Mouse (Mus musculus): ENCODE measurements around the gene Vstm2b.

Vstm2b gene

DNA sequence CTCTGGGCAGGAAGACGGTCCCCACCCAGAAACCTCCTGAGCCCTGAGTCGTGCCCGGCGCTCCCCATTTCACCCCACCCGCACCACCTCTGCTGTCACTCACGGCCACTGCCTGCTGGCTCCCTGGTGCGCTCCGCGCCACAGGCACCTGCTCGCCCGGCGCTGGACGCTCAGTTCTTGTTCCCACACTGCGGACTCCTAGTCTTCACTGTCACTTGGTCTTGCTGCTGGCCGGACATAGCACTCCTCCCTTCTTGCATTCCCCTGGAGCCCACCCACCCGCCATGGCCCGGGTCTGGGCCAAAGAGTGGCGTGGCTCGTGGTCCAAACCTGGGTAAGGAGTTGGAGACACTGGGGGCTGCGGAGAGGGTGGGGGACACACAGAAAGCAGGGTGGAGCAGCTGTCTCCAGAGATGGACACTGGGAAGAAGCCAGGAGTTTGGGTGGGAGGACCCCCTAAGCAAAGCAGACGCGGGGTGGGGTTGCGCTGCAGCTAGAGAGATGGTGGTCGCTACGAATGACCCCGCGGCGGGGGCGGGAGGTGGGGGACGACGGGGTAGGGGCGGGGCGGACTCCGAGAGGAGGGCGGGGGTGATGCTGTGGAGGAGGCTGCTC lies at the start of gene Vstm2b:
Gene Vstm2b, plus strand, starts transcription at position 233 of the 615 bp plus-strand sequence.
- ATAC-seq (ENCODE audit: low TSS enrichment): no peak

DNA sequence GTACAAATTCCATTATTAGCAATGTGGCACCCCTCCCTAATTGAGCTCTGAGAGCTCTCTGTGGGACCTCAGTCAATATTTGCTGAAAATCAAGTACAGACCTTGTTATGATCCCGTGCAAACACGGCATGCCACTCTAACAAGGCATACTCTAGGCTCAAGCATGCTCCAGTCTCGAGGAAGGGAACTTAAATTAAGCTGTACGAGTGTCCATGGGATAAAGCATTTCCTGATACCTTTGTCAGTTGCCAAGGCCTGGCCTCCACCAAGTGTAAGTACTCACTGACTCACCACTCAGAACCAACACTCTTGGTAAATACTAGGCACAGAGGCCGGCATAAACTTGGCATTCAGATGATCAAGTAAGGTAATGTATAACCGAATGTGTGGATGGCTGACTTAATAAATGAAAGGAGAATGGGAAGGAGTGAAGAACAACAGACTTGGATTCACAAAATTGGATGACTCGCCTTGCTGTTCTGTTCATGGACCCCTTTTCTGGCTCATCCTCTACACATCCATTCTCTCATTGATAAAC lies 42.0 kb upstream of the Vstm2b start:
- ATAC-seq (ENCODE audit: low TSS enrichment): no peak

DNA sequence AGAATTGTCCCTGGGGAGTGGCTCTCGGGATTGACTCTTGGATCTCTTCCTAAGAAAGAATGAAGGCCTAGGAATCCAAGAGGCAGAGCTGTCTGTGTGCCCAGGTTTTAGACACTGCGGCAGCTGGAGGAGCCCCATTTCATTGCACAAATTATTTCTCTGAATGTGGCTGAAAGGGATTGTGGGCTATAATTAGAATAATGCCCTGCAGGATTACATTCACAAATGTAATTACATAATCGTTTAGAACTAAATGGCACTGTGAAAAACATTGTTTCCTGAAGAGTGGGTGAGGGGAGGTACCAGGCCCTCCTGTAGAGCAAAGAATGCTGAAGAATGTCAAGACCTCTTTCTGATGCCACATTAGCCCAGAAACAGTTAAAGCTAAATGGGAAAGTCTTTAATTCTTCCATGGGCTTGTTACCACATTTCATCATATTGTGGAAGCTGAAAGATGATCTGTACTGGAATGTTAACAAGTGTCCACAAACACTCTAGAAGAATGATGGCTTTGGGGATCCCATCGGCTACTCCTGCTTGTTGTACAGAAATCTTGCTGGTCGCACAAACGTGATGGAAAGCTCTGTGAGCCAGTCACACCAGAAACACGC lies 24.6 kb upstream of the Vstm2b start:
- ATAC-seq (ENCODE audit: low TSS enrichment): no peak

DNA sequence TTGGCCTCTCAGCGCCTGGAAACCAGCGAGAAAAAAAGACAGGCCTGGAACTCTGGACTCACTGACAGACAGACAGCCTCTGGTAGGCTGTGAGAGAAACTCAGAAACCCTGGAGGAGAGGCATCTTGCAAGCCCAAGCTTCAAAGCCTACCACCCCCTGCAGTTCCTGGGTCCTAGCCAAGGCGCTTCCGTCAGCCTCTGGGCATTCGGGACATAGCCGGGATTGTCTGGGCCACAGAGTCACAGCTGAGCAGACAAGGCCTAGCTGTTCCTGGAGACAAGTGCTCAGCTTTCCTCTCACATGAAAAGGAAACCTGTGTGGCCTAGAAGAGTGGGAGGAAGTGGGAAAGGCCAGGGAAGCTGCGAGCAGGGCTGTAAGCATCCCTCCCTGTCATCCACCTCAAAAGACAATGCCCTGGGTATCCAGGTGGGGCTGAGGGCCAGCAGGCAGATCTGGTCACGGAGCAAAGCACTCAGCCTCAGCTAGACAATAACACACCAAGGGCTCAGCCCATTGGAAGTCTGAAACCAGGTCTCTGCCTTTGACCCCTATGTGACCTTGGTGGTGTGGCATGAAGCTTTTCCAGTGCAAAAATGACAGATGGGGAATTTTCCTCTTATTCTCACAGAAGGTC lies 13.2 kb upstream of the Vstm2b start:
- peak; percentile 78 for ATAC-seq (ENCODE audit: low TSS enrichment)

DNA sequence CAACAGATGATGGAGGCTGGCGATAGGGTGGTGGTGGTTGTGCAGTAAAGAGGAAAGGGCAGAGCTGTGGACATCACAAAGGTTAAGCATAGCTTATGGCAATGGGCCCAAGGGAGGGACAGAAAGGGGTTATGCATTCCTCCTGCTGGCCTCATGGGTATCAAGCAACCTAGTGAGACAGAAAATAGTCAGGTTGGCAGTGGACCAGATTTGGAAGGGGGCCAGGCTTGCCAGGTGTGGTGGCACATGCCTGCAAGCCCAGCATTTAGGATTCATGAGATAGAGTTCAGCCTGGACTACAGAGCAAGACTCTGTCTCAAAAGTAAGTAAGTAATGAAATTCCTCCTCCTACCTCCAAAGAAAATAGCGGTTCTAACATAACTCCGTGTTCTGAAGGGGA lies 9.8 kb upstream of the Vstm2b start:
- no peak for ATAC-seq (ENCODE audit: low TSS enrichment)

DNA sequence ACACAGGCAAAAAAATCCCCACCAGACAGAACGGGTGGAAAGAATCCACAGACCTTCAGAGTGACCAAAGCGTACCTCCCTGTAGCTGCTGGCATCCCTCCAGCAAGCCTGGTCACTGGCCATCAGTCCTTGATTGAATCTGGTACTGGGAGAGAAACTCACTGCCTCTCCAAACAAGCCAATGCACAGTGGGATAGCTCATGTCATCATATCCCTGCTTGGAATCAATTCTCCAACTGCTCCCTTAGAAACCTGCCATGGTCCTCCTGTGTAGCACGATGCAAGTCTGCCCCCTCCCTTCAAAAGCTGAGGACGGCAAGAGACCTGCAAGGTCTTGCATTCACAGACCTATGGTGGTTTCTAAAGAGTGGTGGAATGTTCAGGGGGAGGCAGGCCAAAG lies 1.2 kb upstream of the Vstm2b start:
- ATAC-seq (ENCODE audit: low TSS enrichment): no peak

DNA sequence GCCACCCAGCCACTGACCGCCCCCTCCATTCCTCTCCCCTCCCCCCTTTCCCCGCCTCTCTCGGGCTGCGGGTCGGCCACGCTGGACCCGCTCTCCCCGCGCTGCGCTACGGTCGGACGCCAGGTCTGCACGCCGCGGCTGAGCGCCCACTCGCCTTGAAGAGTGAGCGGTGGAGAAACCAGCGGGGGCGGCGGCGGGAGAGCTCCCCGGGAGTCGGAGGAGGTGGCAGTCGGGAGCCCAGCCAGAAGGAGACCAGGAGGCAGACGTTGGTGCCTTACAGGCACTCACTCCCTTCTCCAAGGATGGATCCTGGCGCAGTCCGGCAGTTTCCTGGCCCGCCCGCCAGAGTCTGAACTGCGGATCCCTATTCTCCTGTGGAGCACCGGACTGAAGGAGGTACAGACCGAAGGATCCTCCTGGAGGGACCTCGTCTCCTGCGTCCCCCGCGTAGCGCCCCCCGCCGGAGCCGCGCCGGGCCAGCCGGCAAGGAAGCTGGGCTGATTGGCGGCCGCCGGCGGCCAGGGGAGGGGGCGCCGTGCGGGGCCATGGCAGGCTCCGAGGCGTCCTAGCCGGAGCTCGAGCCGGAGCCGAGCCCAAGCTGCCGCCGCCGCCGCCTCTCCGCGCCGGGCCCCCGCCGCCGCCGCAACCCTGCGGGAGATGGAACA lies 715 bp downstream of the Vstm2b start:
- ATAC-seq (ENCODE audit: low TSS enrichment): peak; percentile 60

DNA sequence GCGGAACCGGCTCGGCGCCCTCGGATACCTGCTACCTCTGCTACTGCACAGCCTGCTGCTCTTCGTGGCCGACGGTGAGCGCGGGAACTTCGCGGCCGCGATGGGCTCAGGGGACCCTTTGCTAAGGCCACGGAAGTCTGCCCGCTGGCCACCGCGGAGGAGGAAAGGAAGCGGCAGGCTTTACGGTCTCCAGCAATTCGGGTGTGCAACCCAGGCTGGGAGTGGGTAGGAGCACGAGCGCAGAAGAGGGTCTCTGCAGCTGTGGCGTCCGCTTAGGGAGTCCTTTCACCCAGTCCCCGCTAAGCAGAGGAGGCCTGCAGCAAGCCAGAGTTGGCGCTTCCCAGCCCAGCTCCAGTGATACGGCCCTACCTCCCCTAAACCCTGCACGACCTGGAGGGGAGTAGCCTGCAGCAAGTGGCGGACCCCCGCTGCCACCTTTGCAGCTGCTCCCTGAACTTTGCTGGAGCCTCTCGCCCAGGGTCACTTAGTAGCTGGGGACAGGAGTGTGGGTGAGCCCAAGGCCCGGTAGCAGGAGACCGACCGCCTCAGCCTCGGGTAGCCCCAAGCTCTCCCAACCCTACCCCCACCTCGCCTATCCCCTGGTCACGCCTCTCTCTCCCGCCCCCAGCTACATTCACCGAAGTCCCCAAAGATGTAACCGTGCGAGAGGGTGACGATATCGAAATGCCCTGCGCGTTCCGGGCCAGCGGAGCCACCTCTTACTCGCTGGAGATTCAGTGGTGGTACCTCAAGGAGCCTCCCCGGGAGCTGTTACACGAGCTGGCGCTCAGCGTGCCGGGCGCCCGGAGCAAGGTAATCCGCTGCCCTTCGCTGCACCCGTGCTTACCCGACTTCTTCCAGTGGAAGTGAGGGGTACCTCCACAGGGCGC lies 1.5 kb downstream of the Vstm2b start:
- ATAC-seq (ENCODE audit: low TSS enrichment): peak; percentile 8

DNA sequence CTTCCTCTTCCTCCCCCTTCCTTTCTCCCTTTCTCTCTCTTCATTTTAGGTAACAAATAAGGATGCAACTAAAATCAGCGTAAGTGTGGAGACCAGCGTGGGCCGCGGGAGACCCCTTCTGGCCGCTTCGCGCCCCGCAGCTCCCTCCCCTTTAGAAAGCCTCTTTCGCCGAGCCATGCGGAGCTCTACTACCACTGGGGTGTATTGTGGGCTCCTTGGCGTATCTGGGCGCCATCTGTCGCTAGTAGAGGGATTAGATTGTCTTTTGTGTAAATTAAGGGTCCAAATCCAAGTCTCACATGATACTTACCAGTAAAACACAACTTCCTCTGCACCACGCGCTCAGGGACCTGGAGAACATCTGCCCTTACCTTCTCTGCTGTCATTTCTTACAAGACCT lies 3.1 kb downstream of the Vstm2b start:
- ATAC-seq (ENCODE audit: low TSS enrichment): peak; percentile 62

DNA sequence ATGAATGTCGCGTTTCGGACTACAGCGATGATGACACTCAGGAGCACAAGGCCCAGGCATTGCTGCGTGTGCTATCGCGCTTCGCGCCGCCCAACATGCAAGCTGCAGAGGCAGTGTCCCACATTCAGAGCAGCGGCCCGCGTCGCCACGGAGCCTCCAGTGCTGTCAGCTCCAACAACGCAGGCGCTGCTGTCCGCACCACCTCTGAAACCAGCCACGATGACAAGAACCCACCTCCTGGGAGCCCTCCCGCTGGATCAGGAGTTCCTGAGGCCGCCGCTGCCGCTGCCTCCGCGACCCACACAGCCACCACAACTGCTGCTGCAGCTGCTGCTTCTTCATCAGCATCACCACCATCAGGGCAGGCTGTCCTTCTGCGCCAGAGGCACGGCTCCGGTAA lies 4.4 kb downstream of the Vstm2b start:
- no peak for ATAC-seq (ENCODE audit: low TSS enrichment)

DNA sequence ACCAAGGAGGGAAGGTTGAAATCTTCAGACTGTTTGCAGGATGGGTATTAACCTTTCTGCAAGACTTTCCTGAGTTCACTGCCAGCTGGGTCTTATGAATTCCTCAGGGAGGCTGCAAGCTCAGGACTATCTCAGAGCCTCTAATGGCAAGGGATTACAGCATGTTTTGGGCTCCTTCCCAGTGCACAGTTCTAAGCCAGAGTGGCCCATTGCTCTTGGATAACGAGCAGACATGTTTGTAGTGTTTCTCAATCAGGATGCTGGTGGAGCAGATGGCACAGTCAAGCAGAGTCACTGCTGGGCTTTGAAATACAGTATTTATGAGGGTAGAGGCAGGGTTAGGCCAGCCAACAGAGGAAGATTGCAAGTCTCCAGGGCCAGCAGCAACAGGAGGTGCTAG lies 8.4 kb downstream of the Vstm2b start:
- ATAC-seq (ENCODE audit: low TSS enrichment): no peak

DNA sequence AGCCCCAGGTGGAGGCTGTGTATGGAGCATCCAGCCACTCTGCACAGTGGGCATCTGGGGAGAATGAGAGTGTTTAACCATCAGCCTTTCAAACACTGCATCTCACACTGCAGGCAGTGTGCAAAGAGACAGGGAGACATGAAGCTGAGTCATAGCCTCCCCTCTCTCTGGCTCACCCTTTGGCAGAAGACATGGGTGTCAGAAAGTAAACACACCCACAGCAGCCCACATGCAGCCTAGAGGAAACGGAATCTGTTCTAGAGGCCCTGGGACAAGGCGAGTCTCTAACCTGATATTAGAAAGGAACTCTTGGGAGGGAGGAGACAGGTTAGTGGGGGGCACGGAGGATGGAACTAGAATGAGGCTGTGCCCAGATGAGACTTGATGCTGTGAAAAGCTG lies 18.6 kb downstream of the Vstm2b start:
- ATAC-seq (ENCODE audit: low TSS enrichment): peak; percentile 88

DNA sequence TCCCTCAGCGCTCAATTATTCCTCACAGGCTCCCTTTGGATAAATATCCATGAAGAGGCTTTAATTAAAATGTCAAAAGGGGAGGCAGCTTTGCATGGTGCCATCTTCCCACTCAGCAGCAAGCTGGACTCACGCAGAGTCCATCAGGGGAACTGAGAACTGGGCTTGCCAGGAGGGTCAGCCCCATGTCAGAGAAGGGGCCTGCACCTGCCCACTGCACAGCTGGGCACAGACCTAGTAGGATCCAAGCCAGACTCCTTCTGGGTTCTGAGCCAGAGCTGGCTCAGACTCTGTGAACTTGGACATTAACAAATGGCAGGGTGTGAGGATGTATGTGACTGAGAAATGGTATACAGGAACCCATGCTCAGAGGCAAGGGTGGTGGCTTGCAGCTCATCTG lies 22.0 kb downstream of the Vstm2b start:
- ATAC-seq (ENCODE audit: low TSS enrichment): no peak

DNA sequence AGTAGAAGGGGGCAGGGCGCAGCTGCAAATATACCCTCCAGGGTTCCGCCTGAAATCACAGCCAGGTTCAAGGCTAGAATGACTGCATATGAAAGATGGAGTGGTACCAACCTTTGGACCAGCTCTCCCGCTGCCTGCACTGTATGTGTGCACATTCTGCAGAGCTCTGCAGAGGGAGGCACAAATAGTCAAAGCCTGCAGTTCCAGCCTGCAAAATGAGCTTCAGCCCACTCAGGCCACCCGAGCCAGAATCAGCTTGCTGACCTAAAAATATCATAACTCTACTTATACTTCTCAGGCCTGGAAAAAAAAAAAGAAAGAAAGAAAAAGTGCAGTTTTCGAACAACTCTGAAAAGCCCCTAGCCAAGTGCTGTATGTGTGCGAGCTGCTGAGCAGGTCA lies 23.2 kb downstream of the Vstm2b start:
- peak; percentile 82 for ATAC-seq (ENCODE audit: low TSS enrichment)

DNA sequence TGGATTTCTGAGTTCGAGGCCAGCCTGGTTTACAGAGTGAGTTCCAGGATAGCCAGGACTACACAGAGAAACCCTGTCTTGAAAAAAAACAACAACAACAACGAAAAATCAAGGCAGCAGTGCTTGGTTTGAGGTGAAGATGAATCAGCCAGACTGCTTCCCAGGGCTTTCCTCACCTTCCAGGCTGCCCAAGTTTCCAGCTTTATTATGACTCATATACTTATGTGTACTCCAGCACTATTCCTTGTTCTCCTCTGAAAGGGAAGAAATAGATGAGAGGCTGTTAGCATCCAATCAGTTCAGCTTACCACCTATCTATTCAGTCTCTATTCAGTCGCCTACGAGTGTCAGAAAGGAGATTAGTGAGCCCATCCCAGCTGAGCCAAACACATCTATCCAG lies 24.7 kb downstream of the Vstm2b start:
- peak; percentile 75 for ATAC-seq (ENCODE audit: low TSS enrichment)

DNA sequence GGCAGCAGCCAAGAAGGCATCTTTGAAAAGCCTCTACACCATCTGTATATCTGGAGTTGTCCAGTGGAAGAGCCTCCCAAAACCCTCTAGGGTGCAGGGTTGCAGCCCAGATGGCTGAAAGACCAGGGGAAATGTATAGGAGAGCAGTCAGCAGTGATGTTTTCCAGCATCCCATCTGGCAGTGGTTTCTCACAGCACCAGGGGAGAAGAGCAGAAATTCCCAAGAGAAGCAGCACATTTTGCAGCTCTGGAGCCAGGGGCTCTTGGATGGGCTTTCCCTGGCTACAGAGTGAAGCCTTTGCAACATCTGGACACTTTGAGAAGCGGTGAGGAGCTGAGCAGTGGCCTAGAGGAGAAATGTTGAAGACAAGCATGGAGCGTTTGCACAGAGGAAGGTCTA lies 30.3 kb downstream of the Vstm2b start:
- no peak for ATAC-seq (ENCODE audit: low TSS enrichment)

DNA sequence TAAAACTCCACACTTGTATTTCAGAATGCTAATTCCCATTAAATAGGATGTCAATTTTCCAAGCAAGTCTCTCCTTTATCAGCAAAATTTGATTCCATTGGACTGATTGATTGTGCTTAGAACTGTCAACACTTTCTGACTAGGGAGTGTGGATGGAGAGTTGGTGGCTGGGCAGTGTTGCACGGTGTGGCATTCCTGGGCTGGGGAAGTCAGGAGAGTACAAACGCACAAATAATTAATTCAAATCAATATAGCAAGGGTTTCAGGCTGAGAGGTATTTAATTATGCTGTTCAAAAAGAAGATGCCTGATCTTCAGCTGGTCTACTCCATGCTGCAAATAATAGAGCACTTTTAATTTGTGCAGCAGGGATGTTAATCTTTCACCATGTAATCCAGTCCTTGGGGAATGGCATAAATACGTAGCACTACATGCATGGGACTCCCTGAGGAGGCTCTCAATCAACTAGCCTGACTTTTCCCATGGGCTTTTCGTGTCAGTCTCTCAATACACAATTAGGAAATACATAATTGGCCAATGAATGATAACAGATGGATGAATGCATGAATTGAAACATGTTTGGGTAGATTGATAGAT lies 38.6 kb downstream of the Vstm2b start:
- ATAC-seq (ENCODE audit: low TSS enrichment): no peak

DNA sequence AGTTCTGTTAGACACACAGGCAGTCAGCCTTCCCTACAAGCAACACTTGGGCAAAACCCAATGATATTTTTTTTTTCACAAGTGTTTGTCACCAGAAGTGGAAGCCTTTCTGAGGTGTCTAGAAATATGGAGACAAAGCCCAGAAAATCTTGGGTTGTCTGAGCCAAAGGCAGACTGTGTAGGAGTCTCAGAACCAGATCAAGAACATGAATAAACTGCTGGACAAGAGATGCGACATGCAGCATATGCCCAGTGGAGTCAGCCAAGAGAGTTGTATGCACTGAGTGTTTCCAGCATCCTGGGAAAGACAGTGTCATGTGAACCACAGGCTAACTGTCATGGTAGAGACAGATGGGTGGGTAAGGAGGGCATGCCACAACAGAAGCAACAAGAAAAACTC lies 41.2 kb downstream of the Vstm2b start:
- peak; percentile 97 for ATAC-seq (ENCODE audit: low TSS enrichment)

DNA sequence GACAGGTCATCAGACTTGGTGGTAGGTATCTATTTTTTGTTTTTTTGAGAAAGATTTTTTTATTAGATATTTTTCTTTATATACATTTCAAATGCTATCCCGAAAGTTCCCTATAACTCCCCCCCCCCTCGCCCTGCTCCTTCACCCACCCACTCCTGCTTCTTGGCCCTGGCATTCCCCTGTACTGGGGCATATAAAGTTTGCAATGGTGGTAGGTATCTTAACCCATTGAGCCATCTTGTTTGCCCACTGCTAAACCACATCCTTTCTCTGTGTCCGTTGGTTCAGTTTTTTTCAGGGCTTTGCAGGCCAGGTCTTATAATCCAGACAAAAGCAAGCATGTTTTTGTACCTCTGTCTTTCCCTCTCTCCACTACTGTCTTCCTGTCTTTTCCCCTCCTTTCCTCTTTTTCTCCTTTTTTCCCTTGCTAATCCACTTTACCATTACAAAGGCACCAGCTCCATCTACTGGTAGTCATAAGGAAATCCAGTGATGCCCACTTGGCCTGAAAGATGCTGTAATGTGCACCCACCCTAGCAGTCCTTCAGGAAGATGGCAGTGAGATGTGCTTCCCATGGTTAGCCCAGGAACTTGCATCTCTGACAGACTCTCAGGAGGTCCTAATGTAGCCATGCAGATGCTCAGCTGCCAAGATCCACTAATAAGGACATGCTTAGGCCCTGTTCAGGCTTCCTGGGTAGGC lies 44.3 kb downstream of the Vstm2b start:
- ATAC-seq (ENCODE audit: low TSS enrichment): peak; percentile 70; the same call in 1 of the 2 replicates

Data from frontal cortex, adult (tissue).